Mouse (Mus musculus) bone marrow macrophage, adult 2 months (primary cell): ENCODE results near the gene Mrpl55. TPM values are rescaled to one million over a fixed set of nuclear protein-coding genes. Genes with fewer than 3 reads are reported as not detected.

Experiments used
- H3K27ac ChIP-seq: 2 replicates; pipeline ENCODE4 v1.5.1; 2012; ENCODE audit warnings: low read depth, low read length; ENCODE audit not compliant: insufficient read depth
- H3K4me1 ChIP-seq: 2 replicates; pipeline ENCODE4 v1.6.1; 2012; ENCODE audit warnings: low read length; ENCODE audit not compliant: control insufficient read depth, insufficient read depth
- H3K4me3 ChIP-seq: 2 replicates; pipeline ENCODE4 v1.5.1; 2012; ENCODE audit warnings: mild to moderate bottlenecking, low read length, moderate library complexity; ENCODE audit not compliant: insufficient read depth
- CTCF ChIP-seq: IDR thresholded peaks from 2 replicates; pipeline ENCODE4 v1.5.1; 2012; ENCODE audit warnings: low read depth, mild to moderate bottlenecking, low read length, moderate library complexity
- POLR2A ChIP-seq: IDR thresholded peaks from 2 replicates; pipeline ENCODE4 v1.6.1; 2012; ENCODE audit warnings: mild to moderate bottlenecking, low read depth, low read length, borderline replicate concordance
- polyA plus RNA-seq: library from polyadenylated mRNA; stranded (reverse); fragments of >200 nt; gene quantifications from 2 replicates; pipeline ENCODE4 v1.2.4, GENCODE M21; 2012; ENCODE audit not compliant: missing spikeins, insufficient read depth, insufficient read length

Gene Mrpl55
- polyA plus RNA-seq, 1 experiment = 20.1 TPM

DNA sequence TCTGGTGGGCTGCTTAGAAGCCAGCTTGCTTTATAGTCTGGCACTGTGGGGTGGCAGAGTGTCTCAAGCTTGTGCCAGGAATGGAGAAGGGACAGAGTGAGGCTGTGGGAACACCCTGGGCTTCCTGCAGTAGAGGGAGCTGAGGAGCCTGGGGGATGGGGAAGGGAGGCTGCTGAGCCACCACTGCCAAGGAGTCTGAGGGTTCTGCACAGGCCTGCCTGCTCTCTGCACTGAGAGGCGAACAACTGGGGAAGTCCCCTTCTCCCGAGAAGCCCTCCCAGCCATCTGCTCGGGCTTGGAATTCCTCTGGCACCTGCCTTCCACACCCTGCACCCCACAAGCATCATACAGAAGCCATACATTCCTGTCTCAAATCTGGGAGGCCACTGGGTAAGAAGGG lies 39.6 kb downstream of the Mrpl55 start:
- Histone ChIP-seq H3K4me1 (no peaks in the 10 kb centered on the region), H3K27ac (no peak overlapping the region), H3K4me3 (no peak overlapping the region)
- TF ChIP-seq POLR2A = no peak
- TF ChIP-seq CTCF = no peak

DNA sequence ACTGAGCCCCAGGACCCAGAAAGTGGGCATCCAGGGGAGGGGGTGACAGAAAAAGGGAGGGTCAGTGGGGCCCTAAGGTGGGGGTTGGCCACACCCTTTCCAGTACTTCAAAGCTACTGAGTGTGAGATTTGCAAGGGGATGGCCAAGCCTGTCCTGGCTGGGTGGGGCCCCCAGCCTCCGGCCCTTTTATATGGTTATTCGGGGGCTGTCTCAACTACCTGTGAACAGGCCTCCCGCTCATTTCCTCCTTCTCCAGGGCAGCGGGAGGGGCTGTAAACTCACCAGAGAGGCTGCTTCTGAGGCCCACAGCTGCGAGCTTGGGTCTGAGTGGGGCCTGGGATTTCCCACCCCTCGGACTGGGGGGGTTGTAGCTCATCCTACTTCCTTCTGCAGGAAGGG lies 41.6 kb downstream of the Mrpl55 start:
- Histone ChIP-seq H3K4me1 (no peaks in the 10 kb centered on the region), H3K4me3 (no peak overlapping the region), H3K27ac (no peak overlapping the region)
- TF ChIP-seq CTCF (no peak), POLR2A (no peak)

DNA sequence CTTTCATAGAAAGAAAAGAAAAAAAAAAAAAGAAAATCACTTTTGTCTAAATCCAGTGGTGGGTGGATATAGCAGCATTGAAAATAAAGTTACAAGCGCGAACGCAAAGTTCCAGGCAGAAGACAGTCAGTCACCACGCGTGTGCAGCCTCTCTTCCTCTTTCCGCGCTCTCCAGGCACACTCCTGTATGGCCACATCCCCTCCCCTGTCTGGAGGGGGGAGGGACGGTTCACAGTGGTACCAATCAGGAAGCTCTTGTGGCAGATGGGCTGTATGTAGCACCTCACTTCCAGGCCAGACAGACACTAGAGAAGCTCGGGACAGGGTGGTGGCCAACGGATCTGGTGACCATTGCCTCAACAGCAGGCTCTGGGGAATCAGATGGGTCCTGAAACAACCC lies 45.8 kb downstream of the Mrpl55 start:
- Histone ChIP-seq H3K27ac (no peak overlapping the region), H3K4me3 (no peak overlapping the region), H3K4me1 (no peaks in the 10 kb centered on the region)
- TF ChIP-seq POLR2A (no peak), CTCF (no peak)

Other genes with a start within 250 kb of the Mrpl55 start
- 32.0 and 37.9 TPM in 2 replicates for gene Hist3h2a, start 247.8 kb upstream of the Mrpl55 start, polyA plus RNA-seq
- gene Trim17, start 247.8 kb upstream of the Mrpl55 start, polyA plus RNA-seq = 0.28 TPM in 1 of 2 replicates, not detected in the other
- 21.2 and 22.6 TPM in 2 replicates for gene Trim11, start 224.4 kb upstream of the Mrpl55 start, polyA plus RNA-seq
- 0.11 TPM in 1 of 2 replicates, not detected in the other for gene Obscn, start 66.1 kb upstream of the Mrpl55 start, polyA plus RNA-seq
- 3.3 and 4.7 TPM in 2 replicates for gene Iba57, start 38.7 kb upstream of the Mrpl55 start, polyA plus RNA-seq
- not detected in 2 replicates for gene Gjc2, start 19.3 kb upstream of the Mrpl55 start, polyA plus RNA-seq
- gene Guk1, start 10.3 kb upstream of the Mrpl55 start, polyA plus RNA-seq = 32.1 and 32.3 TPM in 2 replicates
- gene 2310033P09Rik, start 5.8 kb downstream of the Mrpl55 start, polyA plus RNA-seq = 18.9 and 20.8 TPM in 2 replicates
- gene Arf1, start 25.8 kb downstream of the Mrpl55 start, polyA plus RNA-seq = 295 and 301 TPM in 2 replicates
- not detected in 2 replicates for gene Wnt3a, start 88.3 kb downstream of the Mrpl55 start, polyA plus RNA-seq
- gene Wnt9a, start 104.4 kb downstream of the Mrpl55 start, polyA plus RNA-seq = not detected in 2 replicates
- gene Prss38, start 173.2 kb downstream of the Mrpl55 start, polyA plus RNA-seq = not detected in 2 replicates
- gene Jmjd4, start 247.6 kb downstream of the Mrpl55 start, polyA plus RNA-seq = 3.2 and 3.3 TPM in 2 replicates
- gene Snap47, start 248.7 kb downstream of the Mrpl55 start, polyA plus RNA-seq = 17.1 and 18.0 TPM in 2 replicates